Mouse (Mus musculus) megakaryocyte progenitor cell, adult 5-6 weeks (primary cell): ENCODE results near the gene Trpc4ap. TPM values are rescaled to one million over a fixed set of nuclear protein-coding genes. Genes with fewer than 3 reads are reported as not detected.
"Not testable (repeated sequence)": the region's sequence is repeated elsewhere in the genome, so short reads cannot be mapped to it uniquely, and the experiment has no call there.

Source experiments
- ATAC-seq: replicated peaks from 2 replicates; pipeline ENCODE4 v1.8.0; 2016; ENCODE audit warnings: mild to moderate bottlenecking, moderate TSS enrichment, inconsistent platforms; ENCODE audit not compliant: poor library complexity
- total RNA-seq, 2 experiments: library from RNA; stranded (forward) in 1 of 2; stranded (reverse) in 1 of 2; fragments of 157-497, 149-512 nt in 1 of 2; fragments of 200-1000 nt in 1 of 2; gene quantifications; 2 replicates each; pipeline versions ENCODE4 v1.2.3 to v1.2.4; 2015 to 2017

The Trpc4ap gene
- total RNA-seq (2015) (59.0 and 62.9 TPM in 2 replicates), total RNA-seq (2017) (73.1 and 89.6 TPM in 2 replicates)

DNA sequence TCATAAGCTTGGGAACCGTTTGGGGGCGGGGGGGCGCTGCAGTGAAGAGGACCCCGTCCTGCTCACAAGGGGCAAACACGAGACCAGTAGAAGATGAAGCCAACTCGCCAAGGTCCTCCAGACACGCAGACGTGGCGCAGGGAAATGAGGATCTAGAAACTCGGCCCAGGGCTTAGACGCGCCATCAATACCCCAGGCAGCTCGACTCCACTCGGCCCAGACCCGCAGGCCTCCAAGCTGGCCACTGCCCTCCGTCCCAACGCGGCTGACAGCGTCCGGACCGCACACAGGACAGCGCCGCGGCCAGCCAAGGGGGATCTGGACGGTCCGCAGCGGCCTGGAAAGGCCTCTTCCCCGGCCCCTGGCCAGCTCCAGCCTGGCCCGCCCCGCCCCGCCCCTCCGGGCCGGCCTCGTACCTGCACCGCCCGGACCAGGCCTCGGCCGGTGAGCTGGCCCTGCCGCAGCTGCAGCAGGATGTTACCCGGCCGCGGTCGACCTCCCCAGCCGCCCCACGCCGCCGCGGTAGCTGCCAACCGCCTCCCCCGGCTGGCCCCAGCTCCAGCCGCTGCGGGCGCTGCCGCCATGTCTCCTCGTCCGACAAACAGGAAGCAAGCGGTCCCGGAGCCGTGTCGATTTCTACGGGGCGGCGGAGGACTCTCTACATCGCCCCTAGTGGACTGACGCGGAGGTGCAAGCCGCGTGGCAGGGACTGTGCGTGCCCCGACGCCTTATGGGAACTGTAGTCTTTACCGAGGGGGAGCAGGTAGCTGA lies at the start of gene Trpc4ap:
TSS of gene Trpc4ap (minus strand) at position 662 of the 771 bp plus-strand sequence.
- ATAC-seq = peak; percentile 97

- ATAC-seq = no peak
Measured at GRCm38 (mm10) chr2:155737803-155738202, 45.6 kb upstream of the Trpc4ap start.

GRCm38 (mm10) chr2:155736936-155737335 lies 44.8 kb upstream of the Trpc4ap start:
- no peak for ATAC-seq

GRCm38 (mm10) chr2:155735766-155736165 lies 43.6 kb upstream of the Trpc4ap start, which contains the start of gene Gm17581:
Gene Gm17581 (minus strand): TSS chr2:155735866.
- ATAC-seq = not testable (repeated sequence)

DNA sequence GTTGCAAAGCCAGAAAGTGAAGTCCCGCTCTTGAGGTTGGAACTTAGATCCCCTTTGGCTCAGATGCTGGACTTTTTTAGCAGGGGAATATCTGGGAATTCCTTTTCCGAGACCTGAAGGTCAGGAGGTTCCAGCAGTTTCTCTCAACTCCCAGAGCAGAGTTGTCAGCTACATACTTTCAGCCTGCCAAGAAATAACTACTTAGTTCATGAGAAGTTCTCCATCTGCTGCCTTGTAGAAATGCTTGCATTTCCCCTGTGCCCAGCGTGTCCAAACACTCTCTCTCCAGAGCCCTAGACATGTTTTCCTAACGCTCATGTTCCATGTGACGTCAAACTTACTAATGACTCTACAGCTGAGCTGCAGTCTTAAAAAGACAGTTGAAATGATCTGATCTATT lies 42.9 kb upstream of the Trpc4ap start:
- no peak for ATAC-seq

DNA sequence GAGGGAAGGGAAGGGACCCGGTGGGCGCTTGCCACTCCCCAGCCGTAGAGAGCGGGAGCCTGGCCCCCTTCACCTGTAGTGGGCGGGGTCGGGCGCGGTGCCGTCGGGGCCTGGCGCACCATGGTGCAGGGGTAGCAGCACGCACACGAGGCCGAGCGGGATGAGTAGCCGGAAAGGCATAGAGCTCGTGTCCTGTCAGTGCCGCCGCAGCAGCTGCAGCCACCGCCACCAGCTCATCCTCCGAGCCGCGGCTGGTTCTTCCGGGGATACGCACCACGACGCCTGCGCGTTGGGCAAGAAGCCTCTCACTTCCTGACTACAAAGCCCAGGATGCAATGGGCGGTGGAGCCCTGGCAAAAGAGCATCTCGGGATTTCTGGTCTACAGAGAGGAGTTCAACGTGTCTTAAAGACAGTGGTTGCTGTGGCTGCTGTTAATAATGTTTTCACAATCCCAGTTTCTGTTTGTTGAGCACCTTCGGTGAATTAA lies 37.0 kb upstream of the Trpc4ap start, which contains the start of gene Edem2:
TSS of gene Edem2 (minus strand) at position 318 of the 488 bp plus-strand sequence.
- peak; percentile 97 for ATAC-seq

DNA sequence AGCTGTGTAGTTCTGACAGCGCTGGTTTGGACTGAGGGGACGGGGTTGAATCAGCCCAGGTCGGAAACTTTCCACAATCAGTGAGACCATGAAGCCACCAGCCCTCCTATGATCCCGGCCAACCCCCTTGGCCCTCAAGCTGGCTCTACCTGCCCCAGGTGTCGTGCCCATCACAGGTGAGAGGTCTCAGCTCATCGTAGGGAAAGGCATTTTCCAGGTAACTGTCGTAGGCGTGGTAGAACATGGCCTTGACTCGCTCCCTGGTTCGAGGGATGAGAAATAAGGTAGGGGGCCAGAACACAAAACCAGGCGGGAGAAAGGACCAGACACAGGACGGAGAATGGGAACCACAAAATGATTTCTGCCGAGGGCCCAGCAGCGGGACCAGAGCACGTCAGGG lies 36.6 kb upstream of the Trpc4ap start:
- ATAC-seq = no peak

- no peak for ATAC-seq
Measured at GRCm38 (mm10) chr2:155727764-155728395, 35.7 kb upstream of the Trpc4ap start.

GRCm38 (mm10) chr2:155726302-155726701 lies 34.1 kb upstream of the Trpc4ap start:
- peak; percentile 64 for ATAC-seq

DNA sequence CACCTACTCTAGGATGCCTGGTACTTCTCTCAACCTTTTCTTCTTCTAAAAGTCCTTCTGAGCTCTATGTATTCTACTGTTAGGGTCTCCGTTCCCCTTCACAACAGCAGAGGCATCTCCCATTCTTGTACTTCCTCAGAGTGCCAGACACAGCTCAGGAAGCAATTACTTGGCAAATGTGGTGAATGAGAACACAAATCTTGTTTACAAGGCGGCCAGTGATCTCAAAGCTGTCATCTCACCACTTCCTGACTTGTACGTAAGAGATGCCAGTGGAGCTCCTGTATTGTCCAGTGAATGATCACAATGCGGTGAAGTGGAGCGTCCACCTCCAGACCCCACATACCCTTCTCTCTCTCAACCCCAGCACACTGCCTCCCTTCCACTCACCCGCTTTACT lies 32.3 kb upstream of the Trpc4ap start:
- ATAC-seq = peak; percentile 8; the same call in 1 of the 2 replicates

DNA sequence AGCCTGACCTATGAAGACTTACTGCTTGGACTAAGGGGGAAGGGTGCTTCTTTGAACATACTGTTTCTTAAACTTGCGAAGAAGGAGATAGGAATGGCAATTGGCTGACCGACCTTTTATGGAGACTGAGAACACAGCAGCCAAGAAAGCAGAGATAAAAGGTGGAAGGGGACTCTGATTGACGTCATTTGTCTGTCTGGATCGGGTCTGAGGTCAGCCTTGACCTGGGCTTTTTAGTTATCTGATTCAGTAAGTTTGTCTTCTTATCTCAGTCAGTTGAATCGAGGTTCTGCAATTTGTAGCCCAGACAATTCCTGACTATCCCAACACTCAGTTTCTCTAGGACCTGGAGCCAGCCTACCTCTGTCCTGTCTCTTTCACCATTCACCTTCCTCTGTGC lies 31.9 kb upstream of the Trpc4ap start:
- ATAC-seq = no peak

DNA sequence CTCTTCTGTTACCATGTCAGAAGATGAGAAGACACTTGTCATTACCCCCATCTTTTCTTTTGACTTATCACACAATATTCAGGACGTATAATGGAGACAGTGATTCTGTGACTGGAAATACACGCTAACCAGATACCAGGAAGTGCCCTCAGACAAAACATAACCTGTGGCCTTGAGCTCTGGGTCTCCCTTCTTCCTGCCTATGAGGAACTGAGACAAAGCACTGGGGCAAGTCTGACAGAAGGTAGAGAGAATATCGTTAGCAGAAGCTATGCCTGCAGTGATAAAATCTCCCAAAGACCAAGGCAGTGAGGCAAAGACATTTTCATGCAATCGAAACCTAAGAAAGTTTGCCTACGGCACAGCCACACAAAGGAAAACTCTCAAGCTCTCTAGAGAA lies 28.4 kb upstream of the Trpc4ap start:
- ATAC-seq = 0 out of 2 replicates have a peak, but pooled peaks have one; percentile 26

- no peak for ATAC-seq
Measured at GRCm38 (mm10) chr2:155717082-155717990, 25.2 kb upstream of the Trpc4ap start.

- peak; percentile 48 for ATAC-seq
Measured at GRCm38 (mm10) chr2:155710557-155710956, 18.4 kb upstream of the Trpc4ap start.

DNA sequence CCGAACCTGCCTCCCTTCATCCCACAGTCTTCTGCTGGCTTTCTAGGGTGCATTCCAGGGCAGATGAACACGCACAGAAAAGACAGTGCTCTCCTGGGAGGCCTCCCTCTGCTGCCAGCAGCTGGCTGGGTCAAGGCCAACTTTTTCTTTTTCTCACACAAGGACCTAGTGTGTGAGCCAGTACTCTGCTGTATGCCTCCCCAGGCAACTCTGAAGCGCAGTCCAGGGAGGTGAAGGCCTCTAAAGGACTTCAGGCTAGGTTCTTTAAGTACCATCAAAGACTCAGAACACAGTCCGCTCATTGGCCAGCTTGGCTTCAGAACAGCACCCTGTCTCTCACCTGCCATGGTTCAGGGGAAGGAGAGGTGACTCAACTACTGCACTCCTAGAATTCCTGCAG lies 15.1 kb upstream of the Trpc4ap start:
- ATAC-seq = no peak

DNA sequence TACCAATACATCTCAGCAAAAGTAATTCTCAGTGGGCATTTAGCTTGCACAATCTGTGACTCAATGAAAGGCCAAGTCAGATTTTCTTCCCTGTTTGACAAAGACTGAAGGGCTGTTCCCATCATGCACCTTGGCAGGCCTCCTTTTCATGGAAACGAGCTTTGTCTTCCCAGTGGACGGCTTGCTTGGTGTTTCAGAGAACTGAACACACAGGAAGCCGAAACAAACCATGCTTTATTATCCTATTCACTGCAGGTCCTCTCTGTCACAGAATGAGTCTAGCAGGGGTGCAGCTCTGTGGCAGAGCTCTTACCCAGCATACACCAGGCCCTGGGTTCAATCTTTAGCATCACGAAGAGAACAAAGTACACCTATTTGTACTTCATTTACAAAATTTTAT lies 11.4 kb upstream of the Trpc4ap start:
- no peak for ATAC-seq

DNA sequence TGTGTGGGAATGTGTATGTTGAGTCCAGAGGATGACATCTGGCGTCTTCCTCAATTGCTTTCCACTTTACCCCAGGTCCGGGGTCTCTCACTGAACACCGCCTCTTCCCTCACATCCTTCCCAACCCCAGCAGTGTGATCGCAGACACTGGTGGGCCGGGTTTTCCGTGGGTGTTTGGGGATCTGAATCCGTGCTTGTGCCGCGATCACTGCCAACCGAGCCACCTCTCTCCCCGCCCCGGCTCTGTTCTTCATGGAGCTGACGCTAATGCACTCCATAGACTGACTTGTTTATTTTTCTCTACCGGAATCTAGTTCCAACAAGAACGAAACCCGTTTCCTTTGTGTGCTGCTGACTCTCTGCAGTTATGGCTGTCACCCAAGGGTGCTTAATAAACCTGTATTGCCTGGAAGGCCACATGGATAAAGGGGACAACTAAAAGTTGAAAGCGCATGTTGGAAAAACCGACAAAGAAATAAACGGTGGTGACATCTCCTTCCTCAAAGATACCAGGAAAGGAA lies 9.3 kb upstream of the Trpc4ap start:
- no peak for ATAC-seq

GRCm38 (mm10) chr2:155698443-155698842 lies 6.3 kb upstream of the Trpc4ap start:
- ATAC-seq = not testable (repeated sequence)

- peak; percentile 29 for ATAC-seq
Measured at GRCm38 (mm10) chr2:155696851-155697250, 4.7 kb upstream of the Trpc4ap start.

DNA sequence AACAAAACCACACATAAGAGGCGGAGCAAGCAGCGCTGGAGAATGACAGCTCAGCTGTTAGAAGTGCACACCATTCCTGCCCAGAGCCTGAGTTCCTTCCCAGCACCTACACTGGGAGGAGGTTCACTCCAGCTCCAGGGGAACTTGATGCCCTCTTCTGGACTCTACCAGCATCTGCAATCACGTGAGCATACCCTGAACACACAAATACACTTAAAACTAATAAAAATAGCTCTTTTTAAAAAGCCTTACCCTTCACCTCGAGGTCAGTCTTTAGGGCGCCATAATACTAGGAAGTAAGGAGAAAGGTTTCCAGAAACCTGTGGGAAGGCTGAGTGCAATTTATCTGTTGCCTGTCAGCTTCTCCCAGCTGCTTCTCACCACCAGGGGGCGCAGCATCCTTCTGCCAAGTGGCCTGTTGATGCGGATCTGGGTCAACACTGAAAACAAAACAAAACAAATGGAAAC lies 3.9 kb upstream of the Trpc4ap start:
- ATAC-seq = peak; percentile 64
